Mouse (Mus musculus) cerebral cortex, adult 2 months (tissue): Measurements from ENCODE around the gene Rela.

Source experiments
- whole genome bisulfite sequencing: fragments of 180-500 bp; shearing (Covaris S2); methylation state at CpG from one replicate; pipeline ENCODE4 v1.1.7; 2018; 5-methylcytosine and 5-hydroxymethylcytosine counted together

The Rela gene

GRCm38 (mm10) chr19:5637069-5638047, at the start of gene Rela:
Gene Rela, plus strand, starts transcription at chr19:5637483.
- under 1% methylated on average over 108 of the region's 109 CpGs for WGBS

- WGBS: 78% methylated on average over 9 of the region's 9 CpGs
Observed at GRCm38 (mm10) chr19:5589159-5589558, 48.1 kb upstream of the Rela start.

- WGBS: 89% methylated on average over 6 of the region's 6 CpGs
Observed at GRCm38 (mm10) chr19:5591888-5592287, 45.4 kb upstream of the Rela start.

- 86% methylated on average over 4 of the region's 4 CpGs for WGBS
Observed at GRCm38 (mm10) chr19:5599224-5599623, 38.1 kb upstream of the Rela start.

- WGBS: 1% methylated on average over 64 of the region's 64 CpGs
Observed at GRCm38 (mm10) chr19:5601752-5602541, 35.3 kb upstream of the Rela start, which contains the start of gene Rnaseh2c. Gene Rnaseh2c, plus strand, starts transcription at chr19:5601873.

GRCm38 (mm10) chr19:5603664-5604063, 33.6 kb upstream of the Rela start:
- 77% methylated on average over 7 of the region's 7 CpGs for WGBS

- 72% methylated on average over 7 of the region's 7 CpGs for WGBS
Observed at GRCm38 (mm10) chr19:5605126-5605525, 32.2 kb upstream of the Rela start.

GRCm38 (mm10) chr19:5606196-5606595, 31.1 kb upstream of the Rela start:
- 68% methylated on average over 8 of the region's 8 CpGs for WGBS

GRCm38 (mm10) chr19:5607705-5608410, 29.4 kb upstream of the Rela start:
- 91% methylated on average over 26 of the region's 26 CpGs for WGBS

- WGBS: 95% methylated on average over 13 of the region's 13 CpGs
Observed at GRCm38 (mm10) chr19:5608707-5609106, 28.6 kb upstream of the Rela start.

GRCm38 (mm10) chr19:5609171-5609546, 28.1 kb upstream of the Rela start:
- 30% methylated on average over 10 of the region's 10 CpGs for WGBS

- WGBS: 1% methylated on average over 55 of the region's 55 CpGs
Observed at GRCm38 (mm10) chr19:5609547-5610404, 27.5 kb upstream of the Rela start, which contains the start of gene Kat5. Gene Kat5, minus strand, starts transcription at chr19:5610237.

- 88% methylated on average over 1 of the region's 1 CpGs for WGBS
Observed at GRCm38 (mm10) chr19:5611973-5612372, 25.3 kb upstream of the Rela start.

GRCm38 (mm10) chr19:5612762-5613411, 24.4 kb upstream of the Rela start:
- WGBS: 78% methylated on average over 3 of the region's 3 CpGs

GRCm38 (mm10) chr19:5614953-5615352, 22.3 kb upstream of the Rela start:
- 40% methylated on average over 2 of the region's 2 CpGs for WGBS

GRCm38 (mm10) chr19:5620007-5620406, 17.3 kb upstream of the Rela start:
- 87% methylated on average over 4 of the region's 4 CpGs for WGBS

- WGBS: 80% methylated on average over 5 of the region's 5 CpGs
Observed at GRCm38 (mm10) chr19:5621884-5622283, 15.4 kb upstream of the Rela start.

GRCm38 (mm10) chr19:5625311-5625710, 12.0 kb upstream of the Rela start:
- 84% methylated on average over 8 of the region's 8 CpGs for WGBS

- WGBS: 85% methylated on average over 9 of the region's 9 CpGs
Observed at GRCm38 (mm10) chr19:5632120-5632519, 5.2 kb upstream of the Rela start.

GRCm38 (mm10) chr19:5636036-5636570, 1.2 kb upstream of the Rela start:
- 72% methylated on average over 7 of the region's 7 CpGs for WGBS
